Mouse (Mus musculus) limb, embryonic 15.5 days (tissue): ENCODE data around the gene Rpl11. TPM values are rescaled to one million over a fixed set of nuclear protein-coding genes. Genes with fewer than 3 reads are reported as not detected.
"Not testable (repeated sequence)": the region's sequence is repeated elsewhere in the genome, so short reads cannot be mapped to it uniquely, and the experiment has no call there.

ENCODE experiments used
- ATAC-seq: fragments of 200-750 bp; cut with Nextera tagmentation; 2 replicates; pipeline ENCODE4 v1.8.0; 2017; ENCODE audit warnings: low read depth, moderate TSS enrichment; ENCODE audit not compliant: insufficient number of reproducible peaks, low FRiP score, low TSS enrichment
- H3K27ac ChIP-seq: fragments of 300-500 bp; sonication (generic); 2 replicates; pipeline ENCODE4 v1.5.1; 2015; ENCODE audit warnings: moderate library complexity, mild to moderate bottlenecking, inconsistent platforms
- H3K27me3 ChIP-seq: fragments of 300-500 bp; sonication (generic); 2 replicates; pipeline ENCODE4 v1.6.1; 2015; ENCODE audit warnings: inconsistent platforms
- H3K36me3 ChIP-seq: fragments of 300-500 bp; sonication (generic); 2 replicates; pipeline ENCODE4 v1.6.1; 2015; ENCODE audit warnings: inconsistent platforms
- H3K4me1 ChIP-seq: fragments of 300-500 bp; sonication (generic); 2 replicates; pipeline ENCODE4 v1.6.1; 2015; ENCODE audit warnings: inconsistent platforms
- H3K4me2 ChIP-seq: fragments of 300-500 bp; sonication (generic); 2 replicates; pipeline ENCODE4 v1.6.1; 2015; ENCODE audit warnings: mild to moderate bottlenecking, inconsistent platforms
- H3K4me3 ChIP-seq: fragments of 300-500 bp; sonication (generic); 2 replicates; pipeline ENCODE4 v1.5.1; 2015; ENCODE audit warnings: mild to moderate bottlenecking, inconsistent platforms
- H3K9ac ChIP-seq: fragments of 300-500 bp; sonication (generic); 2 replicates; pipeline ENCODE4 v1.6.1; 2015; ENCODE audit warnings: inconsistent platforms
- H3K9me3 ChIP-seq: fragments of 300-500 bp; sonication (generic); 2 replicates; pipeline ENCODE4 v1.6.1; 2016; ENCODE audit warnings: inconsistent platforms
- WGBS: fragments of 180-500 bp; shearing (Covaris S2); methylation state at CpG from one replicate; pipeline ENCODE4 v1.1.7; 2015; 5-methylcytosine and 5-hydroxymethylcytosine counted together
- polyA plus RNA-seq: library from polyadenylated mRNA; unstranded; fragments of >200 nt; fragmentation: Nextera tagmentation; extraction: Ambion mirVana; gene quantifications from 2 replicates; pipeline ENCODE4 v1.2.1, GENCODE M21; 2015

Rpl11 gene
- polyA plus RNA-seq, 1 experiment from 2014 or later, result 483 TPM

DNA sequence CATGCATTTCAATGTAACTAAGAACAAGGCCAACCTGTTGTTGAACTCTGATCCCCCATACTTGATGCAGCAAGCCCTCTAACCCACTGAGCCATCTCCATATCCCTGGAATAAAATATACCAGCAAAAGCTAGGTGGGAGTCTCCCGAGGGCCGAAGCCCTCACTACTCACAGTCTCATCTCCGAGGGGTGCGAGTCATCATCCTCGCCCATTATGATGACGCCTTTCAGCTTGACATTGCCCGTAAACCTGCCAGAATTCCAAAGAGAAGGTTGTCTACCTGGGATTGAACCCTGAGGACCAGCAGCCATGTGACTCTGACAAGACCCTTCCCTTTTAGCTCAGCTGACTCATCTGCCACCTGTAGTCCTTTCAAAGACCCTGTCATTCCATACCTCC, 67.5 kb downstream of the Rpl11 start:
- peaks cover 34% of the 10 kb centered on the region for H3K36me3 ChIP-seq
- H3K4me1 ChIP-seq, result peaks cover 19% of the 10 kb centered on the region
- WGBS, result 88% methylated on average over 7 of the region's 7 CpGs
- H3K27me3 ChIP-seq, result no peaks in the 10 kb centered on the region
- H3K27ac ChIP-seq, result no peak overlapping the region
- peak overlapping the region; percentile 76 for H3K4me3 ChIP-seq
- H3K4me2 ChIP-seq, result peak overlapping the region; percentile 59
- no peak for ATAC-seq
- H3K9ac ChIP-seq, result 0 out of 2 replicates have a peak overlapping the region, but pooled peaks have one; percentile 90
- H3K9me3 ChIP-seq, result no peaks in the 10 kb centered on the region

GRCm38 (mm10) chr4:135985193-135985592, 68.0 kb downstream of the Rpl11 start:
- Histone ChIP-seq H3K9me3 (no peaks in the 10 kb centered on the region), H3K4me1 (peaks cover 19% of the 10 kb centered on the region), H3K27me3 (no peaks in the 10 kb centered on the region), H3K4me2 (no peak overlapping the region), H3K36me3 (peaks cover 37% of the 10 kb centered on the region), H3K4me3 (no peak overlapping the region), H3K9ac (no peak overlapping the region), H3K27ac (no peak overlapping the region)
- 90% methylated on average over 5 of the region's 5 CpGs for WGBS
- ATAC-seq, result no peak

DNA sequence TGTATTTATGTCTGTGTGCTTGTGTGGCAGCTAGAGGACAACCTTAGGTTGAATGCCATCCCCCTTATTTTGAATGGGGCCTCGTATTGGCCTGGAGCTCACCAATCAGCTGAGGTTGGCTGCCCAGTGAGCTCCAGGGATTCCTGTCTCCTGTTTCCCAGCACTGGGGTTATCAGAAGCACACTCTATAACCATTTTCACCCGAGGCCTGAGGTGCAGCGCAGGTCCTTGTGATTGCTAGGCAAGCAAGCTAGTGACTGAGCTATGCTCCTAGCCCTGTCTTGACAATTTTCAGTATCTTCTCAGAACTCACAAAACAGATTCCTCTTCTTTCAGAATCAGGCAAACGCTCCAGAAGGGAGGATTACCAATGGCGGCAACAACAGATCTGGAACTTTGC, 68.7 kb downstream of the Rpl11 start:
- ATAC-seq, result no peak
- no peaks in the 10 kb centered on the region for H3K9me3 ChIP-seq
- peaks cover 37% of the 10 kb centered on the region for H3K36me3 ChIP-seq
- WGBS, result 89% methylated on average over 5 of the region's 5 CpGs
- no peak overlapping the region for H3K4me2 ChIP-seq
- H3K9ac ChIP-seq, result no peak overlapping the region
- H3K4me3 ChIP-seq, result no peak overlapping the region
- H3K4me1 ChIP-seq, result peaks cover 19% of the 10 kb centered on the region
- H3K27ac ChIP-seq, result no peak overlapping the region
- no peaks in the 10 kb centered on the region for H3K27me3 ChIP-seq

GRCm38 (mm10) chr4:135981524-135982063, 71.6 kb downstream of the Rpl11 start:
- Histone ChIP-seq H3K4me3 (no peak overlapping the region), H3K4me2 (no peak overlapping the region), H3K9ac (no peak overlapping the region), H3K27ac (no peak overlapping the region), H3K36me3 (peaks cover 55% of the 10 kb centered on the region), H3K4me1 (peaks cover 15% of the 10 kb centered on the region), H3K9me3 (no peaks in the 10 kb centered on the region), H3K27me3 (no peaks in the 10 kb centered on the region)
- ATAC-seq, result no peak
- WGBS, result 67% methylated on average over 7 of the region's 7 CpGs

DNA sequence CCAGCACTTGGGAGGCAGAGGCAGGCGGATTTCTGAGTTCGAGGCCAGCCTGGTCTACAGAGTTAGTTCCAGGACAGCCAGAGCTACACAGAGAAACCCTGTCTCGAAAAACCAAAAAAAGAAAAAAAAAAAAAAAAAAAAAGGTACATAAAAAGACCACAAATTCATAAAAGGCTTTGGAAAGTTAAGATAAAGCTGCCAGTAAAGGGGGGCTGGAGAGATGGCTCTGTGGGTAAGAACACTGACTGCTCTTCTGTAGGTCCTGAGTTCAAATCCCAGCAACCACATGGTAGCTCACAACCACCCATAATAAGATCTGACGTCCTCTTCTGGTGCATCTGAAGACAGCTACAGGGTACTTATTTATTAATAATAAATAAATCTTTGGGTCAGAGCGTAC, 73.0 kb downstream of the Rpl11 start:
- not testable (repeated sequence) for H3K27me3 ChIP-seq, H3K4me3 ChIP-seq, H3K4me2 ChIP-seq, H3K9me3 ChIP-seq, H3K4me1 ChIP-seq, H3K27ac ChIP-seq, ATAC-seq, H3K9ac ChIP-seq
- WGBS, result 96% methylated on average over 5 of the region's 5 CpGs
- peaks cover 66% of the 10 kb centered on the region for H3K36me3 ChIP-seq

Other genes starting within 250 kb of the Rpl11 start
- 208 and 209 TPM in 2 replicates for gene Srsf10, start 197.7 kb downstream of the Rpl11 start, polyA plus RNA-seq
- 160 TPM in 2 replicates for gene Pnrc2, start 179.6 kb downstream of the Rpl11 start, polyA plus RNA-seq
- gene Cnr2, start 158.0 kb downstream of the Rpl11 start, polyA plus RNA-seq, result 0.89 and 1.1 TPM in 2 replicates
- gene Fuca1, start 132.7 kb downstream of the Rpl11 start, polyA plus RNA-seq, result 78.4 and 97.2 TPM in 2 replicates
- gene Hmgcl, start 107.0 kb downstream of the Rpl11 start, polyA plus RNA-seq, result 81.1 and 84.8 TPM in 2 replicates
- 58.2 and 66.7 TPM in 2 replicates for gene Gale, start 89.7 kb downstream of the Rpl11 start, polyA plus RNA-seq
- 114 TPM in 2 replicates for gene Lypla2, start 80.8 kb downstream of the Rpl11 start, polyA plus RNA-seq
- 51.3 and 54.5 TPM in 2 replicates for gene Pithd1, start 66.2 kb downstream of the Rpl11 start, polyA plus RNA-seq
- 47.0 and 47.7 TPM in 2 replicates for gene Eloa, start 31.7 kb downstream of the Rpl11 start, polyA plus RNA-seq
- 488 and 490 TPM in 2 replicates for gene Id3, start 90.1 kb upstream of the Rpl11 start, polyA plus RNA-seq
- 10.0 and 14.5 TPM in 2 replicates for gene E2f2, start 119.0 kb upstream of the Rpl11 start, polyA plus RNA-seq
- 15.4 and 19.0 TPM in 2 replicates for gene Asap3, start 152.9 kb upstream of the Rpl11 start, polyA plus RNA-seq
- 20.6 and 29.9 TPM in 2 replicates for gene Tcea3, start 194.3 kb upstream of the Rpl11 start, polyA plus RNA-seq
- 25.0 and 25.9 TPM in 2 replicates for gene Zfp46, start 231.3 kb upstream of the Rpl11 start, polyA plus RNA-seq